Mouse (Mus musculus): ENCODE results near the gene Ntm.

Gene Ntm

GRCm38 (mm10) chr9:29106771-29107170 lies 856.2 kb downstream of the Ntm start:
- DNase-seq = no peak

DNA sequence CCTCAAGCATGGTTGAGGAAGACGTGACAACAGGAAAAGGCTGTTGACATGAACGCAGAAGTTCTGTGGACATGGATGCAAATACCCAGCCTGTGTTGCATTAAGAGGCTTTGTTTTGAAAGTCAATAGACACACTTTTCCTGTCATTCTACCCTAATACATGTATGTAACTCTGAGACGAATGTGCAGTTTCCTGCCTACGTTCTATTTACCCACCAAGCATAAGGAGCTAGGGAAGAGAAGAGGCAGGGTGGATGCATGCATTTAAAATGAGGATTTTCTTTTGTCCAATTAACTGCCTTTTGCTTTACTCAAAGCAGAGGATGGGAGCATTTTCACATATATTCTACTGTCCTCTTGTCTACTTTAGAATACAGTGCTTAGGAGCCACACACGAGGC lies 858.5 kb downstream of the Ntm start:
- DNase-seq = no peak

- DNase-seq = no peak
Measured at GRCm38 (mm10) chr9:29103993-29104392, 858.9 kb downstream of the Ntm start.

DNA sequence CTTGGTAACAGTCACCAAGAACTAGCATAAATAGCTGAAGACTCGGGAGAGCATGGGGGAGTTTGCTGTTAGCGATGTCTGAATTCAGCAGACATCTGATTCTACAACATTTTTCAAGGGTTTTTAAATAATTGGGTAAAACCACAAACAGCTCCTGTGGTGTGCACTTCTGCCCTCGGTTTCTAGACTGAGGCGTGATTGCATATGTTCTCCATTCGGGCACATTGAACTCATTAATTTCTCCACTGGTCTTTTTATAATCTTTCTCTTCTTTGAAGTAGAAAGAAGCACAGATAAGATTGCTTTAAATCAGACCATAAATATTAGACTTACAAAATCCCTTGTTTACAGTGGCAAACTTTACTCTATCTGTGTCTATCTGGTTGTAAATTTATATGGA lies 862.3 kb downstream of the Ntm start:
- no peak for DNase-seq

DNA sequence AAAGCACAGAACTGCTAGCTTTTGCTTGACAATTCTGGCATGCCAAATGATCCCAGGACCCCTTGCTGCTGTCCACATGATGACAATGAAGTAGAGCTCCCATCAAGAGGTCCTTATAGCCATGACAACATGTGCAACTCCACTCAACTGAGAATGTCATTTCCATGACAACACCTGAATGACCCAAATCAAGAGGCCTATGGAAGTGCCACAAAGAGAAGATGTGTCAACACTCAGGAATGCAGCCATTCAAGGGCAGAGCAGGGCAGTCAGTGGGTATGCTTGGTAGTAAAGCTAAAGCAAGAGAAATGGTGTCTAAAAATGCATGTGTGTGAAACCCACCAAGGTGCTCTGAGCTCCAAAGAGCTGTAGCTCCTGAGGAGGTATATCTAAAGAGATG lies 870.5 kb downstream of the Ntm start:
- DNase-seq = no peak

GRCm38 (mm10) chr9:29088657-29089056 lies 874.3 kb downstream of the Ntm start:
- DNase-seq = no peak

DNA sequence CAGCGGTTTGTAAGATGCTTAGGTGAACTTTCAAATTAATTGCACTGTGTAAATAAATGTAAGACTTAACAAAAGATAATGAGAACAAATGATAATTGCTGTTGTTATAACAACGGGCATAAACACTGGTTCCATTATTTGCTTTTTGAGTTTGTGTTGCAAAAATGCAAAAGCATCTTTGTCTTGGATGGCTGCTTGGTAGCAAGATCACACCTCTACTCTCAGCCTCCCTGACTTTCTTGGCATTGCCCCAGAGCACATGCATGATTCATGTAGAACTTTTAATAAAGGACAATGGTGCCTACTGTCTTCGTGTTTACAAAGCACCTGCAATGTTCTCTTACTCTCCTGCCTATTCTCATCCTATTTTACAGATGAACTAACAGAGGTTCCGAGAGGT lies 875.3 kb downstream of the Ntm start:
- no peak for DNase-seq

DNA sequence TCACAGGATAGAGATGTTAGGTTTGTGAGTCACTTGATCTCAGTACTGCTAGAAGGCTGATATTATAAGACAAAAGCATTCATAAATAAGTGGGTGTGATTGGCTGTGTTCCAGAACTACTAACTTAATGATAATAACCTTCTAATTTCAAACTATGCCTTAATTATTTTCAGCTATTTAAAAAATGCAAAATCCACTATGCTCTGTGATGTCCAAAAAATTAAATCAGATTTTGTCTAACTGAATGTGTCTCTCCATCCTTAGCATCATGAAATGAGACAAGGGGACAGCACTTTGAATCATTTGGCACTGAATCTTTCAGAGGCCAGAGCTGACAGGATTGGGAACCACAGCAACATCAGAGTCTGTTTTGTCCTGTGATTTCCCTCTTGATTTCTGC lies 875.8 kb downstream of the Ntm start:
- no peak for DNase-seq

DNA sequence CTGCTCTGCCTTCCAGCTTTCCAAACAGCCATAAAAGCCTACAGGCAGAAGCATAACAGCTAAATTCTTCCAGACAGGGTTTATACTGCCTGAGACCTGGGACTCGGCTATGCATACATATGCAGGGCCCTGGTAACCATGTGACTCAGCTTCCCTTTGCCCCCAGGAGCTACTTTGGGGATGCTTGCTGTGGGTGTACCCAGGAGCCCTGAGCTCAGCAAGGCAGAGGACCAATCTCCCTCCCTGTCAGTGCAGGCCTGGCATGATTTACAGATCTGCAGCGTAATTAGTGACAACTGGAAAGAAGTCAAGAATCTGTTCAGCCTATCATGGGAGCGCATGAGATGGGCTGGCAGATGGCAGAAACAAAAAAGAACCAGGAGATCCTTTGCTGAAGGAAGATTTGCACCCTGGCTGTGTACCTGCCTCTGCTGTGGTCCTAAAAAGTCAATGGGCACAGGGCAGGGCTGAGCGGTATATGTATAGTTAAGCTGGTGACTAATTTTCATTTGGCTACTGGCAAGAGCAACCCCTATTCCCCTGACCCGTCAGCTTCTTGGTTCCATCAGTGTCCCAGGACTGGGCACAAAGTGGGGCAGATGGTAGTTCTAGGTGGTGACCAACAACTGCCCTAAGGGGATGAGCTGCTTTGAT lies 886.9 kb downstream of the Ntm start:
- peak; percentile 6 for DNase-seq

DNA sequence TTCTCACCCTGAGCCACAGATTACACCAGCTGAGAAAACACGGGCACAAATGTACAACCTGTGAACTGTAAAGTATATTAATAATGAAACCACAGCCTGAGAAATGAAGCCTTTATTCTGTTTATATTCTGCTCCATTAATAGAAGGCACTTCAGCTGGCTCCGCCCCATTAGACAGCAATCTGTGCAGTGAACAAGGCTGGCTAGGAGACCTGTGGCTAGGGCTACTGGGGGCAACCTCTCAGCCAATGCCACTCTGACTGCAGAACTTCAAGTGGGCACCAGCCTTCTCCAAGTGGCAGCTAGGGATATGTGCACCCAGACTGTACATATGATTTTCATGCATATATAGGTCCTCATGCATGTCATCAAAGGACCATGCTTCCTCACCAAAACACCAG lies 887.7 kb downstream of the Ntm start:
- DNase-seq = no peak

DNA sequence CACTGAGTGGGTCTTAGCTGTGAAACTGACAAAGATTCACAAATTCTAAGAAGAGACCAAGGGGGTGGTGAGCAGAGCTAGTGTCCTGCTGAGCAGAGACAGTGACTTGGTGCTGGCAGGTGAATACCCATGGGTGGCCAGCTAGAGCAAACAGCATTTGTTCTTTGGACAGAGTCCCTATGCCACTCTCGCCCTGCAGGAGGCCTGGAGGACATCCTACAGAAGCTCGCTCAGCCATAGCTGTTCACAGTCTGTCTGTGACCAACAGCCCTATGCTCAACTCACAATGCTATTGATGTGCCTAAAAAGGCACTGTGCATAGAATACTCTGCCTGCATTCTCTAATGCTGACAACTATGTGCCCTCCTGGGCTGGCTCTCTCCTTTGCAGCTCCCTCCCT lies 888.4 kb downstream of the Ntm start:
- no peak for DNase-seq

GRCm38 (mm10) chr9:29071997-29072396 lies 890.9 kb downstream of the Ntm start:
- no peak for DNase-seq

DNA sequence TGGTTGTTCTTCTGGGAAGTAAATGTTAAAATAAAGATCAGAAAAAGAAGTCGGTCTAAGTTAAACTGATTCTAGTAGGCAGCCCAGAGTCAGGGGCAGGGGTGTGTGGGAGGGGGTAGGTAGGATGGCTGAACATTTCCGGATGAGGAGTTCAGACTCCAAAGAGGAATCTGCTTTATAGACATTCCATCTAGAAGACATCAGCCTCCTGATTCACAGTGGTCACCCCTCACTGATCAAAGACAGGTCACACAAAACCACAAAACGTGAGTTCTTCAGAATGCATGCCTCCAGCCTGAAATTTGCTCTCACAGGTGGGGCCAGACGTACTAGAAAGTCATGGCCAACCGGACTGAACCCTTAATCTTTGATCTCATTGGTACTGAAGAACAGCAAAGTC lies 895.4 kb downstream of the Ntm start:
- DNase-seq = no peak

GRCm38 (mm10) chr9:29060293-29060692 lies 902.6 kb downstream of the Ntm start:
- no peak for DNase-seq

DNA sequence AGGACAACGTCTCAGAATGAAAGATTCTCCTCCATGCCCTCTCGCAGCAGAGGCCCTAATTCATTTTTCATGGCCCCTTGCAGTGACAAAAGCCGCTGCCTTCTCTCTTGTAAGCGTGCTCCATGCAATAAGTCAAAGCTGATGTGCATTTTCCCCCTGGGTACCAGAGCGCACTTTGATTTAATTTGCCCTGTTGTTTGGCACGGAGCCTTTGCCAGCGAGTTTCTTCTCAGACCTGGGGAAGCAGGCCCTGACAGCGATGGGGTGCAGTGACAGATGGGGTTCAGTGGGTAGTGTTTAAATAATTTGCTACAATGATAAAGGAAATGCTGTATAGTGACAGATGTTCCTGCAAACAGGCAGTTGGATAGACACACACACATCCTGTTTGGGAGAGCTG lies 904.1 kb downstream of the Ntm start:
- DNase-seq = no peak

- DNase-seq = no peak
Measured at GRCm38 (mm10) chr9:29055637-29056036, 907.3 kb downstream of the Ntm start.

DNA sequence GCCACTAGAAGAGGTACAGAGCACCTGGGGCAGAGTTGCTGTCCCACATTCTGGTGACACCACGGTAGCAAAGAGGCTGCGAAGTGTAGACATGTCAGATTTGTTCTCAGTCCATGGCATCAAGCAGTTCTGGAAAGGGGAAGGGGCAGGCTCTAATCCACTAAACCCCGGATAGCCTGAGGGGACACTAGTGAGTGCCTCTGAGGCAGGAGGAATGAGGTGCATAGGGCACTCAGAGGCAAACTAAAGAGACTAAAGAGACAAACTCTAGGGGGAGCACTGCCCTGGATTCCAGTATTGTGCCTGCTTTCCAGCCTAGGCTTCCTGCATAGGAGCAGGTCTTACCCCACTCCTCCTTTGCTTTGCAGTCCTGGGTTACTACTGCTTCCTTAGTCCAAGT lies 926.5 kb downstream of the Ntm start:
- no peak for DNase-seq

DNA sequence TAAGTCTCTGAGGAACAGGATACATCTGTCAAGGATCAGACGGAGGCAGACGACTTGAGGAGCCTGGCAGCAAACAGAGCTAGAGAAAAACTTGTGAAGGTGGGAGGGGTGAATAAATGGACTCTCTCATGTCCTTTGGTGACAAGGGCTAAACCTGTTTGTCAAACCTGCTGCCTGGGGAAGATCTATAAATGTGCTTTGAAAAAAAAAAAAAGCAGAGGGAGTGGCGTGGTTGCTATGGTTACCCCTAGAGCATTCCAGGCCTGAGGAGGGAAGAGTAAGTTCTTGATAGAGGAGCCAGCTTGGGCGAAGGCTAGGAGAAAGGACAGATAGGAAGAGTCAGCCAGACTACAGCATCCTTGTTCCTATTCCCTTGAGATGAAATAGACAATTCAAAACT lies 926.9 kb downstream of the Ntm start:
- no peak for DNase-seq

GRCm38 (mm10) chr9:29026410-29026809 lies 936.5 kb downstream of the Ntm start:
- no peak for DNase-seq

- DNase-seq = no peak
Measured at GRCm38 (mm10) chr9:29025603-29026002, 937.3 kb downstream of the Ntm start.

- DNase-seq = no peak
Measured at GRCm38 (mm10) chr9:29025104-29025503, 937.8 kb downstream of the Ntm start.

GRCm38 (mm10) chr9:29016879-29017278 lies 946.1 kb downstream of the Ntm start:
- no peak for DNase-seq

- DNase-seq = no peak
Measured at GRCm38 (mm10) chr9:29013881-29014280, 949.1 kb downstream of the Ntm start.

DNA sequence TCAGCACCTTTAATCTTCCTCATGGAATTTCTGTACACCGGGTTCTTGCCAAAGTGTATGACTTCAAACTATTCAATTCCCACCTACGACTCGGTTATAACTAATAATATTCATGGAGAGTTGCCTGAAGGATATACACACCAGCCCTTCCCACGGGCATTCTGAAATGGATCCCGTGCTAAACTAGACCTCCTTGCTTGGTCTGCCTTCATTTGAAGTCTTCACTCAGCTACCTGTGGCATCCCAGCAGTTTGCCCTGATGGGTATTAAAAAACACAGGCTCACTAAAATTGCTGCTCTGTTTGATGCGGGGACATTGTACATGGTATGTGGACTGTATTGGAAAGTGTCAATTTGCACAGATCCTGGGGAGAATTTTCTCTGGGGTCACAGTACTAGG lies 950.4 kb downstream of the Ntm start:
- DNase-seq = no peak

GRCm38 (mm10) chr9:29011476-29011875 lies 951.5 kb downstream of the Ntm start:
- no peak for DNase-seq

DNA sequence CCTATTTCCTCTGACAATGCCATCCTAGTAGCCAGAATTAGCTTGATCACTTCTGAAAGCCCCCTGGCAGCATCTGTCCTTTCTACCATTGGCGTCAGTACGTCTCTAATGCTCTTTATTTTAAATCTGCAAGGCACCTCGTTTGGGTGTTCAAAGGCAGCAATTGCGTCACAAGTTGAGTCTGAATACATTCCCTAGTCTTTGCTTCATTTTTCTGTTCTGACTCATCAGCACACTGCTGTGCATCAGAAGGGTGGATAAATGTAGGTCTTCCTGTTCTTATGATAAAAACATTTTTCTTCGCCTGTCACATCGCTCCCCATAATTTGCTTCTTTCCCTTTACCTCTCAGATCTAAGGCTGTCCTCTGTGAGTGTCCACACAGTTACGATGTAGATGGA lies 958.4 kb downstream of the Ntm start:
- DNase-seq = no peak

Data from right cerebral cortex, postnatal 4 days (tissue).